Mouse (Mus musculus) fibroblast of lung, adult 2 months (primary cell): Measurements from ENCODE around the gene Vmn2r36.
"Not testable (repeated sequence)": the region's sequence is repeated elsewhere in the genome, so short reads cannot be mapped to it uniquely, and the experiment has no call there.

Experiments used
- DNase-seq: peaks from one replicate; pipeline ENCODE4 v3.0.0-alpha.2; 2011; ENCODE audit warnings: low read depth

Gene Vmn2r36

DNA sequence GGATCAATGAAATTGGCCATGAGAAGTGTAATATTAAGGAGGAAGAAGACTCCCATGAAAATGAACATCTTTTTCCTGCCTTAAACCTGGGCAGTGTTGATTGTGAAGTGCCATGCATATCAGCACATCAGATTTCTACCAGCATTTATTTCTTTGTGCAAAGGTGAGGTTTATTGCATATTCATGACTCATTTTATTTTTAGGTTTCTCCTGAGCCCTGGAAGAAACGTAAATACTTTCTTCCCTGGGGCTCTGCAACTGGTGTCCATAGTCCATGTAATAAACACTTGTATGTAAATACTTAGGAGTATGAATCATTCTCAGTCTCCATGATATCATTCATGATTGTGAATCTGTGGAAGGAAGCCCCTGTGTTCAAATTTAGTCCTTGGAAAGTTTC lies at the start of gene Vmn2r36:
Gene Vmn2r36 (minus strand): TSS at position 101 of the 400 bp plus-strand sequence.
- DNase-seq = not testable (repeated sequence)
